In the genomic region with DNA sequence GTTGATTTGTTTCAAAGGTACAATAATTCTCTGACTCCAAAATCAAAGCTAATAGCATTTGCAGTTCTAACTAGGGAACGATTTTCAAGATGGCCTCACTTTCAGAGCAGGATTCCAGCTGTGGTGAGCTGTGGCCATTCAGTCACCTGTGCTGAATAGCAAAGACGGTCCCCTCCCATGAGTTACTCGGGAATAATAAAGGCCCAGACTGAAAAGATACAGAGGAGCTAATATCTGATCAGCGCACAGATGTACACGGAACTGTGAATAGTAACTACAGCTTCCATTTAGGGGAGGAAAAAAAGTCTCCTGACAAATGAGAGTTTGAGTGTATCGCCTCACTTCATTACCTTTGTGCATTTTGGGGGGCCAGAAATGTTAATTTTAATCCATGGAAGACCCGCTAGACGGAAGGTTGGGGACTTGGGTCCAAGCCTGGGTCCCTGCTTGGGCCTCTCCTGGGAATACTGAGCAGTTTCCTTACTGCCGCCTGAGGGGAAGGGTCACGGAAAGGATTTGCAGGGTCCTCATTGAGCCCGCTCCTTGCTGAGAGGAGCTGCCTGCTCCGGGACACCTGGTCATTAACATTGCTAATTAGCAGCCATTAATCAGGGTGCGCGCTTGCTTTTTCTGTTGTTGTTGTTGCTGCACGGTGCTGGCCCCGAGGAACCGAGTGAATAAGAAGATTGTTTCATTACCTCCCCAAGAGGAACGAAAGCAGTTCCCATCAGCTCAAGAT, we compare ENCODE assay signal across 13 mouse cellular contexts.
A peak's percentile ranks its signal among the peaks of the same experiment; 100 is the strongest.
DNase-seq lines count a peak whose midpoint lies in the region; ATAC-seq and TF ChIP-seq lines count a peak whose summit lies in the region.
"Had no signal": no experiment of that assay in that cellular context is flagged by ENCODE, and none has a peak within 500 bp of the region (broad histone marks: within the 10 kb centered on the region; RNA-seq: fewer than 3 reads in every experiment).

No protein-coding gene starts in this region.

- H3K4me1 ChIP-seq in E14TG2a.4 (replicated peaks; ENCODE audit: low read depth, low read length): peaks cover 25% of the 10 kb centered on the region
- peaks cover 35% of the 10 kb centered on the region for H3K4me1 ChIP-seq in forebrain, embryonic 15.5 days

- H3K4me2 ChIP-seq in forebrain, embryonic 15.5 days (replicated peaks): peak overlapping the region; percentile 33

- no peaks in the 10 kb centered on the region for H3K36me3 ChIP-seq in E14TG2a.4 (ENCODE audit: insufficient read depth, low read length)
- no peaks in the 10 kb centered on the region for H3K36me3 ChIP-seq in forebrain, embryonic 15.5 days
- H3K36me3 ChIP-seq: G1E had no signal

- 0 out of 2 replicates have a peak overlapping the region, but pooled peaks have one; percentile 15 for H3K9ac ChIP-seq in forebrain, embryonic 15.5 days (replicated peaks)

- DNase-seq in ZHBTc4 (ENCODE audit: low read depth, low spot score): peak; percentile 44
- DNase-seq in mesoderm, embryonic 11.5 days (ENCODE audit: low read depth, low spot score): peak; percentile 54
- no peak for DNase-seq in frontal cortex, adult 2 months (ENCODE audit: extremely low spot score in 1 of 2, low spot score in 1 of 2)
- no peak for DNase-seq in right cerebral cortex, postnatal 4 days
- no peak for DNase-seq in lung, postnatal 25 days (ENCODE audit: low spot score)
- DNase-seq in left cerebral cortex, adult 9 months (ENCODE audit: low spot score in 2 of 2): no peak
- DNase-seq: adrenal gland, adult 8-10 months; cerebellum, postnatal 10 days; kidney, adult 8-10 months; lung, postnatal 10 days had no signal

- 3% methylated on average over 18 of the region's 18 CpGs for WGBS in forebrain, embryonic 15.5 days

- no peaks in the 10 kb centered on the region for H3K27me3 ChIP-seq in E14TG2a.4 (ENCODE audit: insufficient read depth, low read length)
- no peaks in the 10 kb centered on the region for H3K27me3 ChIP-seq in forebrain, embryonic 15.5 days

- no peaks in the 10 kb centered on the region for H3K9me3 ChIP-seq in E14TG2a.4 (ENCODE audit: low read length)
- H3K9me3 ChIP-seq in forebrain, embryonic 15.5 days: no peaks in the 10 kb centered on the region

- TF ChIP-seq CTCF in E14TG2a.4 (conservative IDR thresholded peaks at IDR 0.05; ENCODE audit: low read length): no peak

- peak overlapping the region; percentile 73 for H3K27ac ChIP-seq in forebrain, embryonic 15.5 days (replicated peaks)

- H3K4me3 ChIP-seq in E14TG2a.4 (replicated peaks; ENCODE audit: low read length): peak overlapping the region; percentile 43
- H3K4me3 ChIP-seq in forebrain, embryonic 15.5 days: 0 out of 2 replicates have a peak overlapping the region, but pooled peaks have one; percentile 1

- peak; percentile 69 for ATAC-seq in forebrain, embryonic 15.5 days (replicated peaks)

Comparison
In these comparisons a context has a peak if more than half of its experiments do, and no peak if none do; other contexts are left out.
1. DNase-seq: peak in ZHBTc4 (single experiment) and mesoderm, embryonic 11.5 days (single experiment); none in frontal cortex, adult 2 months (0 of 2), right cerebral cortex, postnatal 4 days (single experiment), lung, postnatal 25 days (single experiment) and left cerebral cortex, adult 9 months (0 of 2).